Mouse (Mus musculus): Measurements from ENCODE around the gene Cmtr1. TPM values are rescaled to one million over a fixed set of nuclear protein-coding genes. Genes with fewer than 3 reads are reported as not detected.

Gene Cmtr1
- total RNA-seq, 2 experiments from 2014 or later, result 52.4 to 99.0 TPM

- no peak for DNase-seq
Observed at GRCm38 (mm10) chr17:29736448-29737014, 76.1 kb downstream of the Cmtr1 start.

GRCm38 (mm10) chr17:29737849-29738804 is 77.7 kb downstream of the Cmtr1 start:
- DNase-seq, result peak; percentile 61

- DNase-seq, result no peak
Observed at GRCm38 (mm10) chr17:29747466-29747865, 87.1 kb downstream of the Cmtr1 start.

- no peak for DNase-seq
Observed at GRCm38 (mm10) chr17:29754510-29754909, 94.1 kb downstream of the Cmtr1 start.

Other genes with a start within 250 kb of the Cmtr1 start
- 100 to 1,000 TPM in 1 of 2 experiments, 10 to 100 TPM in 1; 73.4 to 104 TPM for gene Pim1, start 169.8 kb upstream of the Cmtr1 start, total RNA-seq (2021)
- not detected for gene Gm17657, start 111.0 kb upstream of the Cmtr1 start, total RNA-seq (2021)
- 10 to 100 TPM; 19.7 to 20.3 TPM for gene Tbc1d22b, start 110.8 kb upstream of the Cmtr1 start, total RNA-seq (2021)
- not detected for gene Tmem217, start 108.2 kb upstream of the Cmtr1 start, total RNA-seq (2021)
- 10 to 100 TPM; 43.1 to 50.7 TPM for gene Rnf8, start 45.8 kb upstream of the Cmtr1 start, total RNA-seq (2021)
- gene Gm28043, start 45.7 kb upstream of the Cmtr1 start, total RNA-seq (2021), result 1 to 10 TPM; 2.3 to 4.6 TPM
- 10 to 100 TPM; 12.7 to 17.2 TPM for gene Ccdc167, start 56.4 kb downstream of the Cmtr1 start, total RNA-seq (2021)